Mouse (Mus musculus): ENCODE measurements around the gene Ykt6. TPM values are rescaled to one million over a fixed set of nuclear protein-coding genes. Genes with fewer than 3 reads are reported as not detected.

Ykt6 gene
- polyA plus RNA-seq, 1 experiment from 2014 or later, result 25.0 TPM

DNA sequence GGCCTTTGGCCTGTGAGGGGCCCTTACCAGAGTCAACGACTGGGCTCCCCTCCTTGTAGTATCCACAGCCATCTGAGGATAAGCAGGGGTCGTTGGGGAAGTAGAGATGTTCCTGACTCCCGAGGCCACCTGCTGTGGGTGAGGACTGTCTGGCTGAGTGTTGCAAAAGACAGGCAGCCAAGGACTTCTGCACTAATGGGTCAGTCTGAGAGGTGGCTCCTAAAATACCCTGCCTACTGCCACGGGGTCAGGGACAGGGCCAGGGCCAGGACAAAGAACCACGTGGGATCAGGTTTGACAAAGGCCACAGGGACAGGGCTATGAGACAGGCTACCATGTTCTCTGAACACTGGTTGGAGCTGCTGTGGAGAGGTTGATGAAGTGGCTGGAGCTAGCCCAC lies 40.6 kb upstream of the Ykt6 start:
- no peaks in the 10 kb centered on the region for H3K36me3 ChIP-seq (ENCODE audit: insufficient read depth)
- no peak overlapping the region for H3K4me2 ChIP-seq
- no peak overlapping the region for H3K9ac ChIP-seq
- H3K9me3 ChIP-seq (ENCODE audit: low read depth, low read length), result no peaks in the 10 kb centered on the region
- no peaks in the 10 kb centered on the region for H3K27me3 ChIP-seq (ENCODE audit: insufficient read depth, low read length)
- no peak overlapping the region for H3K27ac ChIP-seq (ENCODE audit: low read depth)
- WGBS, result 45% methylated on average over 5 of the region's 5 CpGs
- no peaks in the 10 kb centered on the region for H3K4me1 ChIP-seq (ENCODE audit: insufficient read depth)
- ATAC-seq (ENCODE audit: insufficient read depth) (no peak), DNase-seq (no peak)
- TF ChIP-seq CTCF (IDR thresholded peaks at IDR 0.05; ENCODE audit: low read depth), result no peak
- H3K4me3 ChIP-seq (ENCODE audit: low read depth, low read length), result no peak overlapping the region

DNA sequence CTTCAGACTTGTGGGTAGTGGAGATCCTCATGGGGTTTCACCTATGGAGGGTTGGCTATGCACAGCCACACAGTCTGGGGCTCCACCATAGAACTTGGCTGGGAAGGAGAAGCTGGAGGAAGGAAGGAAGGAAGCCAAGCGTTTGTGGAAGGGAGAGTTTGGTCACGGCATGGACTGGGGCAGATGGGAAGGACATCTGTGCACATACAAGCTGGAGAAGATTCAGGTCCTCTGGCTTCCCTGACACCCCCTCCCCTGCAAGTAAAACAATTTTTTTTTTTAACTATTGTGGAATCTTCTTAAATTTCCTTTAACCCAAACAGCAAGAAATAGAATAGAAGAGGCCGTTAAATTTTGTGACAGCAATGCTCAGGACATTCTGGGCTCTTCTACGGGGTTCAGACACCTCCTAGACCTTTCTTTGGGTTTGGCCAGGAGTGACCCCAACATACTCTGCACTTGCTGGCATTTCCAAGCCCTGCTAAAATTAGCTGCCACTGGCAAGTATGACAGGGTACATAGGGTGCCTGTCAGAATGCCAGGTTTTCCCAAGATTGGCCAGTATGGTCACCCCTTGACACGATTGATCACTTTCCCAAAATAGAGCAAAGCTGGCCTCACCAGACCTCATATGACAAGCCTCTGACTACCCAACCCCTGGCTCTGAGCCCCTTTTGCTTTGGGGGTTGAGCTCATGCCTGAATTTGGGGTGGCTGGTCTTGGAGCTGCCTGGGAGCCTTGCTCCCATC lies 39.9 kb upstream of the Ykt6 start:
- Histone ChIP-seq H3K27ac (ENCODE audit: low read depth) (no peak overlapping the region), H3K4me3 (ENCODE audit: low read depth, low read length) (no peak overlapping the region), H3K9ac (no peak overlapping the region), H3K36me3 (ENCODE audit: insufficient read depth) (no peaks in the 10 kb centered on the region), H3K9me3 (ENCODE audit: low read depth, low read length) (no peaks in the 10 kb centered on the region), H3K4me2 (no peak overlapping the region), H3K27me3 (ENCODE audit: insufficient read depth, low read length) (no peaks in the 10 kb centered on the region), H3K4me1 (ENCODE audit: insufficient read depth) (no peaks in the 10 kb centered on the region)
- WGBS, result 64% methylated on average over 5 of the region's 5 CpGs
- no peak for DNase-seq
- no peak for ATAC-seq (ENCODE audit: insufficient read depth)
- TF ChIP-seq CTCF (IDR thresholded peaks at IDR 0.05; ENCODE audit: low read depth), result no peak

DNA sequence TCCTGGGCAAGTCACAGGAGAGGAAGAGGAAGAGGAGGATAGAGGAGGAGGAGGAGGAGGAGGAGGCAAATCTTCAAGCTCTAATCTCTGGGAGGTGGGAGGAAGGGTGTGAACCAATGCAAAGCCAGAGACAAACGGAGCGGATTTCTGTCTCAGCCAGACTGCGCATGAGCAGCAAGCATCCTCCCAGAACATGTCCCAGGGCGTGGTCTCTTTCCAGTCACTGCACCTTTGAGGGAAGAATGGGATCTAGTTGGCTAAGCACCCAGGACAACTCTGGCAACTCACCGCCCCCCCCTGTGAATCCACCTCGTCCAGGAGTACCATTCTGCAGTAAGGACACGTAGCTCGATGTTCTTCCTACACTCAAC lies 39.3 kb upstream of the Ykt6 start:
- Histone ChIP-seq H3K4me1 (ENCODE audit: insufficient read depth) (no peaks in the 10 kb centered on the region), H3K36me3 (ENCODE audit: insufficient read depth) (no peaks in the 10 kb centered on the region), H3K9ac (no peak overlapping the region), H3K9me3 (ENCODE audit: low read depth, low read length) (no peaks in the 10 kb centered on the region), H3K27ac (ENCODE audit: low read depth) (no peak overlapping the region), H3K4me2 (no peak overlapping the region), H3K4me3 (ENCODE audit: low read depth, low read length) (no peak overlapping the region), H3K27me3 (ENCODE audit: insufficient read depth, low read length) (no peaks in the 10 kb centered on the region)
- 65% methylated on average over 8 of the region's 8 CpGs for WGBS
- DNase-seq (no peak), ATAC-seq (ENCODE audit: insufficient read depth) (no peak)
- no peak for TF ChIP-seq CTCF (IDR thresholded peaks at IDR 0.05; ENCODE audit: low read depth)

- Histone ChIP-seq H3K4me2 (no peak overlapping the region), H3K27me3 (ENCODE audit: insufficient read depth, low read length) (no peaks in the 10 kb centered on the region), H3K9ac (no peak overlapping the region), H3K9me3 (ENCODE audit: low read depth, low read length) (no peaks in the 10 kb centered on the region), H3K27ac (ENCODE audit: low read depth) (no peak overlapping the region), H3K4me3 (ENCODE audit: low read depth, low read length) (no peak overlapping the region), H3K4me1 (ENCODE audit: insufficient read depth) (no peaks in the 10 kb centered on the region), H3K36me3 (ENCODE audit: insufficient read depth) (no peaks in the 10 kb centered on the region)
- WGBS, result 53% methylated on average over 2 of the region's 2 CpGs
- TF ChIP-seq CTCF (IDR thresholded peaks at IDR 0.05; ENCODE audit: low read depth), result no peak
- ATAC-seq (ENCODE audit: insufficient read depth), result no peak
- DNase-seq, result no peak
Measured at GRCm38 (mm10) chr11:5918111-5918510, 37.4 kb upstream of the Ykt6 start.

DNA sequence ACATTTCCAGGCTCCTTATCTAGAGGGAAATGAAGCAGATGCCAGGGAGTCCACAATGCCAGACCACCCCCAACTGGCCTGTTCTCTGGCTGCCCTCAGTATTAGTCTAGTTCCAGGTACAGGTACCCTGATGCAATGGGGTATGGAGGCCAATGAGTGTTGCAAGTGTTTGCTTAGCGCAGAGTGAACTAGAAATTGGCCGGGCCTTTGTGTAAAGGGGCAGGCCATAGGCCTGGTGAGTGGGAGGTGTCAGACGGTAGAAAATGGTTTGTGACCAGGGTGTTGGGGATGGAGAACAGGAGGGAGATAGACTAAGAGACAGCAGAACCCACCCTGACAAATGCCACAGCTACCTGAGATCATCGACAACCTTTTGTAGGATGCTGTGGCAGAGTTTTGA lies 35.9 kb upstream of the Ykt6 start:
- H3K4me2 ChIP-seq, result no peak overlapping the region
- H3K4me1 ChIP-seq (ENCODE audit: insufficient read depth), result no peaks in the 10 kb centered on the region
- no peak overlapping the region for H3K27ac ChIP-seq (ENCODE audit: low read depth)
- WGBS, result 74% methylated on average over 4 of the region's 4 CpGs
- H3K36me3 ChIP-seq (ENCODE audit: insufficient read depth), result no peaks in the 10 kb centered on the region
- TF ChIP-seq CTCF (IDR thresholded peaks at IDR 0.05; ENCODE audit: low read depth), result no peak
- ATAC-seq (ENCODE audit: insufficient read depth), result no peak
- DNase-seq, result no peak
- no peaks in the 10 kb centered on the region for H3K9me3 ChIP-seq (ENCODE audit: low read depth, low read length)
- H3K9ac ChIP-seq, result no peak overlapping the region
- H3K27me3 ChIP-seq (ENCODE audit: insufficient read depth, low read length), result no peaks in the 10 kb centered on the region
- H3K4me3 ChIP-seq (ENCODE audit: low read depth, low read length), result no peak overlapping the region

GRCm38 (mm10) chr11:5920323-5920960 lies 35.1 kb upstream of the Ykt6 start:
- no peak overlapping the region for H3K27ac ChIP-seq (ENCODE audit: low read depth)
- TF ChIP-seq CTCF (IDR thresholded peaks at IDR 0.05; ENCODE audit: low read depth), result no peak
- no peaks in the 10 kb centered on the region for H3K27me3 ChIP-seq (ENCODE audit: insufficient read depth, low read length)
- no peak overlapping the region for H3K4me3 ChIP-seq (ENCODE audit: low read depth, low read length)
- DNase-seq (peak; percentile 33), ATAC-seq (ENCODE audit: insufficient read depth) (peak; percentile 58; the same call in 1 of the 2 replicates)
- H3K36me3 ChIP-seq (ENCODE audit: insufficient read depth), result no peaks in the 10 kb centered on the region
- whole genome bisulfite sequencing, result 36% methylated on average over 17 of the region's 17 CpGs
- no peaks in the 10 kb centered on the region for H3K9me3 ChIP-seq (ENCODE audit: low read depth, low read length)
- no peak overlapping the region for H3K9ac ChIP-seq
- no peaks in the 10 kb centered on the region for H3K4me1 ChIP-seq (ENCODE audit: insufficient read depth)
- 0 out of 2 replicates have a peak overlapping the region, but pooled peaks have one; percentile 18 for H3K4me2 ChIP-seq

DNA sequence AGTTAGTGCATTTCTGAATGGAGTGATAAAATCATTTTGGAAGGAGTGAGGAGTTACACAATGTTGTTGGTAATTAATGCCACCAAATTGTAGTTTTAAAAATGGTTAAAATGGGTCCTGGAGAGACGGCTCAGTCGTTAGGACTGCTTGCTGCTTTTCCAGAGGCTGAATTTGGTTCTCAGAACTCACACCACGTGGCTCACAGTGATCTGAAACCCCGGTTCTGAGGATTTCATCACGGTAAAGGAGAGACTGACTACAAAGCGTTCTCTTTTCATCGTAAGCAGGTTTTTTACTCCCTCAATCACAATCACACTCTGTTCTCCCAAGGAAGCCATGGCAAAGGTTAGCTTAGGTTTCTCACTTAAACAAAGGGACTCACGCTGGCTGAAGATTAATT lies 30.8 kb upstream of the Ykt6 start:
- ATAC-seq (ENCODE audit: insufficient read depth) (no peak), DNase-seq (no peak)
- Histone ChIP-seq H3K4me2 (no peak overlapping the region), H3K36me3 (ENCODE audit: insufficient read depth) (no peaks in the 10 kb centered on the region), H3K4me3 (ENCODE audit: low read depth, low read length) (no peak overlapping the region), H3K9me3 (ENCODE audit: low read depth, low read length) (no peaks in the 10 kb centered on the region), H3K27me3 (ENCODE audit: insufficient read depth, low read length) (no peaks in the 10 kb centered on the region), H3K27ac (ENCODE audit: low read depth) (no peak overlapping the region), H3K4me1 (ENCODE audit: insufficient read depth) (no peaks in the 10 kb centered on the region), H3K9ac (no peak overlapping the region)
- 50% methylated on average over 8 of the region's 8 CpGs for WGBS
- no peak for TF ChIP-seq CTCF (IDR thresholded peaks at IDR 0.05; ENCODE audit: low read depth)

Measured in lung, embryonic 14.5 days (tissue).